Mouse (Mus musculus): ENCODE data around the gene Nfkbil1. TPM values are rescaled to one million over a fixed set of nuclear protein-coding genes. Genes with fewer than 3 reads are reported as not detected.
"Not testable (repeated sequence)": the region's sequence is repeated elsewhere in the genome, so short reads cannot be mapped to it uniquely, and the experiment has no call there.

Nfkbil1 gene
- total RNA-seq, 1 experiment from 2014 or later, result 15.3 TPM

GRCm38 (mm10) chr17:35236996-35237395 is 1.4 kb upstream of the Nfkbil1 start:
- DNase-seq, result no peak

- DNase-seq, result peak; percentile 98
Observed at GRCm38 (mm10) chr17:35236390-35236746, 776 bp upstream of the Nfkbil1 start.

- peak; percentile 67 for DNase-seq
Observed at GRCm38 (mm10) chr17:35234903-35235302, 689 bp downstream of the Nfkbil1 start.

- not testable (repeated sequence) for DNase-seq
Observed at GRCm38 (mm10) chr17:35234090-35234489, 1.5 kb downstream of the Nfkbil1 start.

- peak; percentile 53 for DNase-seq
Observed at GRCm38 (mm10) chr17:35233114-35233980, 2.2 kb downstream of the Nfkbil1 start, which contains the start of gene Atp6v1g2. Gene Atp6v1g2 (plus strand): TSS chr17:35233660.

GRCm38 (mm10) chr17:35232659-35233058 is 2.9 kb downstream of the Nfkbil1 start:
- DNase-seq, result no peak

GRCm38 (mm10) chr17:35232043-35232442 is 3.5 kb downstream of the Nfkbil1 start:
- peak; percentile 93 for DNase-seq

GRCm38 (mm10) chr17:35231022-35231421 is 4.6 kb downstream of the Nfkbil1 start:
- DNase-seq, result peak; percentile 57

GRCm38 (mm10) chr17:35226561-35227046 is 9.0 kb downstream of the Nfkbil1 start:
- peak; percentile 53 for DNase-seq

- DNase-seq, result no peak
Observed at GRCm38 (mm10) chr17:35225456-35225855, 10.1 kb downstream of the Nfkbil1 start.

GRCm38 (mm10) chr17:35224641-35225040 is 11.0 kb downstream of the Nfkbil1 start:
- DNase-seq, result no peak

- no peak for DNase-seq
Observed at GRCm38 (mm10) chr17:35222299-35222698, 13.3 kb downstream of the Nfkbil1 start.

- DNase-seq, result no peak
Observed at GRCm38 (mm10) chr17:35220156-35220952, 15.2 kb downstream of the Nfkbil1 start, which contains the start of gene Gm16181. Gene Gm16181 (plus strand): TSS chr17:35220834.

- no peak for DNase-seq
Observed at GRCm38 (mm10) chr17:35219601-35220041, 16.0 kb downstream of the Nfkbil1 start.

GRCm38 (mm10) chr17:35218516-35219193 is 16.9 kb downstream of the Nfkbil1 start:
- DNase-seq, result peak; percentile 71

GRCm38 (mm10) chr17:35213071-35213470 is 22.5 kb downstream of the Nfkbil1 start:
- DNase-seq, result no peak

GRCm38 (mm10) chr17:35210593-35210992 is 25.0 kb downstream of the Nfkbil1 start:
- DNase-seq, result no peak

- DNase-seq, result no peak
Observed at GRCm38 (mm10) chr17:35209785-35210535, 25.6 kb downstream of the Nfkbil1 start.

GRCm38 (mm10) chr17:35205380-35205769 is 30.2 kb downstream of the Nfkbil1 start:
- no peak for DNase-seq

- DNase-seq, result no peak
Observed at GRCm38 (mm10) chr17:35204494-35205379, 30.9 kb downstream of the Nfkbil1 start, which contains the start of gene Lta. Gene Lta (minus strand): TSS chr17:35205351.

All from adrenal gland, postnatal 14 days (tissue).